Mouse (Mus musculus) mature B cell (primary cell): ENCODE results near the gene Lrrn4cl.
"Not testable (repeated sequence)": the region's sequence is repeated elsewhere in the genome, so short reads cannot be mapped to it uniquely, and the experiment has no call there.

Source experiments
- in situ Hi-C: fragments of 300-500 bp; cut with MboI; formaldehyde crosslinking; loops from 2 replicates; pipeline ENCODE4 v1.14.3; 2019

Gene Lrrn4cl

DNA sequence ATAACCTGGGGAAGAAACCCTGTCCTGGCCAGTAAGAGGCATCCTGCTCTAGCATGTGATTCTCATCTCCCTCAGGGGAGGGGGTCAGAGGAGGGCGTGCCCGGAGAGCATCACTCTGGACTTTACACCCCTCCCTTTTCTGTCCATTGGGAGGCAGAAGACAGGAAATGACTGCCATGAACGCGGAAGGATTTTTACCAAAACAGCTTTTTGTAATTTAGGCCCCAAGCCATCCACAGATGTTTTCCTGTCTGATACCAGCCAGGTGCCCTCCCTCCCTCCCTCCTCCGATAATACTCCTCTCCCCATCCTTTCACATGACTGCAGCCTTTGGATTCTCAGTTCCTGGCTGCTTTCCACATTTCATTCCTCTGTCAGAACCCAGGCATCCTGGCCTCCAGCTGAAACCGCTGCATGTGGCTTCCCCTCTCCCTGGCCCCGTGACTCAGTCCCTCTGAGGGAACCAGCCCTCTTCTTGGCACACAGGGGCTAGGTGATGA is at the start of gene Lrrn4cl:
Gene Lrrn4cl (plus strand): TSS at position 367 of the 500 bp plus-strand sequence.
- in situ Hi-C loops: loop anchor here (5.0 kb wide), 1 partner anchor 262 kb away; no protein-coding TSS in a partner anchor

DNA sequence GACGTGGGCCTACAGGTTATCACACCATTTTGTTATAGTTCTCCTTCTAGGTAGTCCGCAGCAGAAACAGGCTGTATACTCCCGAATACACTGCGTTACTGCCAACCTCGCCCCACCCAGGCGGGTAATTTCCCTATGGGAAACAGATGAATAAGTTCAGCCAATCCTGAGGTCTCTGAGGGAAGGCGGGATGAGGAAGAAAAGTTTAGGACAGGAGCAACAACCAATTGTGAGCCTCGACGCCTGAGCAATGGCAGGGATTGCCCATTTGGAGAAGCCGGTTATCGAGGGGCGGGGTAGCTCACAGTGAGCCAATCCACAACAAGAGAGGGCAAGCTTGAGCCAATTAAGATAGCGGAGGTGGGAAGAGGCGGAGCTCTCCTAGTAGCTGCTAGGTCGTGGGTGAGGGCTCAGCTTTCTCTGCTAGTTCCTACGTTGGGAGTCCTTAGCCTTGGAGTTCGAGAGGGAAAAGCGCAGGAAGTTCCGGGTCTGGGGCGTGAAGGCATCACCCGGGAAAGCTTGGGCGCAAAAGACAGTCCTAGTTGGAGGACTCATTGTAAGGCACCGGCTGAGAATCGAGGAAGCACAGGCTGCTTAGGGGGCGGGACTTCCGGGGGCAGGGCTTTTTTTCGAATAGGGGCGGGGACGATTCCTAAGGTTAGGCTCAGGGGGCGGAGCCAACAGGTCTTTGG is 48.3 kb upstream of the Lrrn4cl start, which contains the start of gene Zbtb3:
Gene Zbtb3 (plus strand): TSS at position 426 of the 692 bp plus-strand sequence.
- in situ Hi-C loops: no loop called here

DNA sequence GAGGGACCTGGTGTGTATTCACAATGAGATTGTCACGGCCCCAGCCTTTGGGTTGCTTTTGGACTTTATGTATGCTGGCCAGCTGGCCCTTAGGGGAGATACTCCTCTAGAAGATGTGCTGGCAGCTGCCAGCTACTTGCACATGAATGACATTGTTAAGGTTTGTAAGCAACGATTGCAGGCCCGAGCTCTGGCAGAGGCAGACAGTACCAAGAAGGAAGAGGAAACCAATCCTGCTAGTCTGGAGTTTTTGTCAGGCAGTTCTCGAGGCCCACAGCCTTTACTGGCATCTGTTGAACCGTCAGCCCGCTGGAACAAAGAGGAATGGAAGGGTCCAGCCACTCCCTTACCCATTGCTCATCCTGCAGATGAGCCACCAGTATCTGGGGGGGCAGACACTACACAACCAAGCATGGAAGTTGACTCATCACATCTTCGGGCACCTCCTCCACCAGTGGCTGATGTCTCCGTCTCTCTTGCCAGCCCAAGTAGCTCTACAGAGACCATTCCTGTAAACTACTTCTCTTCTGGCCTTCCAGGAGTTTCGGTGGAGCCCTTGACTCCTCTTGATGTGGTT is 47.3 kb upstream of the Lrrn4cl start:
- in situ Hi-C loops: no loop called here

DNA sequence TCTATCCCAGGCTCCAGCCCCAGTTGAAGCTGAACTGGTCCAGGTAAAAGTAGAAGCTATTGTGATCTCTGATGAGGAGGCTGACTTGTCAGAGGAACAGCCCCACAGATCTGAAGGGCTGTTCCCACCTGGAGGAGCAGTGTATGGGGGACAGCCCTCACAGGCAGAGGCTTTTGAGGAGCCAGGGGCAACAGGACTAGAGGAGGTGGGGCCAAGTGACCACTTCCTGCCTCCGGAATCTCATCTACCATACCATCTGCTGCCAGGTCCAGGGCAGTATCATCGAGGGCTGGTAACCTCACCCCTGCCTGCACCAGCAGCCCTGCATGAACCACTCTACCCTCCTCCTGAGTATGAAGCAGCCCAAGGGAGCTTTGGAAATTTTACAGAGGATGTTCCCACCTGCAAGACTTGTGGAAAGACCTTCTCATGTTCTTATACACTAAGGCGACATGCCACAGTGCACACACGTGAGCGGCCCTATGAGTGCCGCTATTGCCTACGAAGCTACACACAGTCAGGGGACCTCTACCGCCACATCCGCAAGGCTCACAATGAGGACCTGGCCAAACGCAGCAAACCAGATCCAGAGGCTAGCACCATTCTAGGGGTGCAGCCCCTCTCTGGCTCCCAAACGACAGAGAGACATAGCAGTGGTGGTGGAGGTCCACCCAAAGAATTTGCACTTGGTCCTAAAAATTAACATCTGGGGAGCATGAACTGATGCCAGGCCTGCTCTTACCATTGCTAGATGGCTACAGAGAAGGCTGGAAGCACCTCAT is 46.5 kb upstream of the Lrrn4cl start:
- in situ Hi-C loops: no loop called here

DNA sequence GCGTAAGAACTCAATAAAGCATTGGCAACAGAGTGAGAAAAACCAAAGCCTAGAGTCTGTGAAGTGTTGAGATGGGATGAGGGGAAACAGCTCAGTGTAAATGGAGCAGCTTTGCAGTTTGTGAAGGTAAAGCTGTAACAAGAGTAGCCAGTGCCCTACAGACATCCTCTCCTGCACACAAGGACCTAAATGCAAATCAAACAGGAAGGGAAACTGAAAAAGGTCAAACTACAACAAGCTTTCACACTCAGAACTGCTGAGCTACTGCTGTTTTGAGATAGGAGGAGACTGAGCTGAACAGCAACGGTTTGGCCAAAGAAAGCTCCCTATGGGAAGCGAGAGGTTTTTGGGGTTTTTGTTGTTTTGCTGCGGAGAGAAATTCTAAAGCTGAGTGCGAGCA is 43.8 kb upstream of the Lrrn4cl start:
- in situ Hi-C loops: no loop called here

DNA sequence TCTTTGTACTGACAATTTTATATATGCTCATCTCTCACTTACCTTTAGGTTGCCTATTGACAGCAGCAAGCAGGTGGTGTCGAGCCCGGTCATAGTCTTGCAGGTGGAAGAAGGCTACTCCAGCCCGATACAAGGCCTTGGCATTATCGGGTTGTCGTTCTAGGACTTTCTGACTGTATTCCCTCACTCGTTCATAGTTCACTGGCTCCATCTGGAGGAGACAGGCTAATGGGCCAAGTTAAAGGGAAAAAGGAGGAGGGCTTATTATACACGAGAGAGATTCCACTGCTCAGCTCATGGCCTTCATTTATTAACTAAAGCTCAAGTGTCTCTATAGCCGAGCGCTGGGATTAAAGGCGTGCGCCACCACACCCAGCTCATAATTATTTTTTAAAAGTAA is 34.8 kb upstream of the Lrrn4cl start:
- in situ Hi-C loops: no loop called here

DNA sequence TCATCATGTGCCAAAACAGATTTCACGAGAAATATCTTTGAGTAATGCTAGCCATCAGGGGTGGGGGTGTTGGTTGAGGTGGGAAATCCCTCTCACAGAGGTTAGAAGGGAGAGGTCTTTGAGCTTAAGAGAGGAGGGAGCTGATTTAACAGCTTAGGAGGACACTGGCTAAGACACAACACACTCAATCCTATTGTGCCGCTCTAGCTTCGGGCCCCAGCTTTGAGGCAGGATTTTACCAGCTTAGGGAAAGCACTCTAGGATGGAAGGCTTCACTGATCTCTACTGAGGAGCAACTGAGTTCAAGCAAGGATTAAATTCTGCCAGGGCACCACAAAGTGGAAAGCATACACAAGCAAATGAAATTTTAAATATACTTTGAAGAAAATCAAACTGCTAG is 33.6 kb upstream of the Lrrn4cl start:
- in situ Hi-C loops: no loop called here

DNA sequence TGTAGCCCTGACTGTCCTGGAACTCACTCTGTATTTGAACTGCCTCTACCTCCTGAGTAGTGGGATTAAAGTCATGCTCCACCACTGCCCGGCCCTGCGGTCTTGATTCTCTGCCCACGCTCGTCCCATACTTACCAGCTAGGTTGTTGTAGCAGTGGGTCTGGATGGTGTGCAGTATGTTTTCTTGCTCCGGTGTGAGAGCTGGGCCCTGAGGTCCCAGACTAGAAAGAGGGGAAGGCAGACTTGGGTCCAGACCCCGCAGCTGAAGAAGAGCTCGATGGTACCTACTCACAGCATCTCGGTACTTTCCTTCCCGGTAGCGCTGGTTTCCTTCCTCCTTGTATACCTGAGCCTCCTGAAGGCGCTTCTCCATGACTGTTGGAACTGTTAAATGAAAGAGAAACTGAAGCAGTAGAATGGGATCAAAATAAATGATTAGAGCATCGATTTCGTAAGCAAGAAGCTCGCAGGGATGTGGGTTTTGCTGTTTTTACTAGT is 32.2 kb upstream of the Lrrn4cl start:
- in situ Hi-C loops: no loop called here

DNA sequence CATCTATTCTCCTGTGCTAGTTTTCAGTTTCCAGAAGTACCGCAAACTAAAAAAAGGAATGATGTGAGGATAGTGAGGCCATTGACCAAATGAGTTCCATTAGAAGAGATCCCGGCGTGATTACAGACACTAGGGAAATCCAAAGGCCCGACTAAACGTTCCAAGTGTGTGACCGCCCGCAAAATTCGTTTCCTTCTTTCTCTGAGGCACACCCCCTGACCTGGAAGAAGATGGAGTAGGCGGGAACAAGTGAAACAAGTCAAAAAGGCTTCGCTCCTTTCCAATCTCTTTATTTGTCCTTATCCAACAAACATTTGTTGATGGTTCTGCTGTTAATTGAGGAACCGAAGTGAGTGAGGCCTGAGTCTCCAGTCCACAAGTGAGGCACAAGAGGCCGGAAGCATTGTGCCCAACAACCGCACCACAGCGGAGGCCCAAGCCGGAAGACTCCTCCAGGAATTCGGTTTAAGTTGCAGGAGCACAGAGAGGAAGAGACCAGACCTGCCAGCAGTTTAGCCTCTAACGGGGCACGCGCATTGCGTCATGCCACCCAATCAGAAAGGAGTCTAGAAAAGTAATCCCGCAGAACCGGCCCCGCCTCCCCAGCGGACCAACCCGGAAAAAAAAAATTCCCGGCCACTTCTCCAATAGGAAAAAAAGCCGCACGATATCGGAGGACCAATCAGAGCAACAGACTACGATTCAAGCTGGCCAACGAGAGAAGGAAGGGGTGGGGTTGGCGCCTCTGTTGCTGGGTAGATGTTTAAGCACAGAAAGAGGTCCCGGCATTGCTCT is 31.6 kb upstream of the Lrrn4cl start, which contains the start of gene Ttc9c:
Gene Ttc9c (minus strand): TSS at position 533 of the 795 bp plus-strand sequence.
- in situ Hi-C loops: no loop called here

DNA sequence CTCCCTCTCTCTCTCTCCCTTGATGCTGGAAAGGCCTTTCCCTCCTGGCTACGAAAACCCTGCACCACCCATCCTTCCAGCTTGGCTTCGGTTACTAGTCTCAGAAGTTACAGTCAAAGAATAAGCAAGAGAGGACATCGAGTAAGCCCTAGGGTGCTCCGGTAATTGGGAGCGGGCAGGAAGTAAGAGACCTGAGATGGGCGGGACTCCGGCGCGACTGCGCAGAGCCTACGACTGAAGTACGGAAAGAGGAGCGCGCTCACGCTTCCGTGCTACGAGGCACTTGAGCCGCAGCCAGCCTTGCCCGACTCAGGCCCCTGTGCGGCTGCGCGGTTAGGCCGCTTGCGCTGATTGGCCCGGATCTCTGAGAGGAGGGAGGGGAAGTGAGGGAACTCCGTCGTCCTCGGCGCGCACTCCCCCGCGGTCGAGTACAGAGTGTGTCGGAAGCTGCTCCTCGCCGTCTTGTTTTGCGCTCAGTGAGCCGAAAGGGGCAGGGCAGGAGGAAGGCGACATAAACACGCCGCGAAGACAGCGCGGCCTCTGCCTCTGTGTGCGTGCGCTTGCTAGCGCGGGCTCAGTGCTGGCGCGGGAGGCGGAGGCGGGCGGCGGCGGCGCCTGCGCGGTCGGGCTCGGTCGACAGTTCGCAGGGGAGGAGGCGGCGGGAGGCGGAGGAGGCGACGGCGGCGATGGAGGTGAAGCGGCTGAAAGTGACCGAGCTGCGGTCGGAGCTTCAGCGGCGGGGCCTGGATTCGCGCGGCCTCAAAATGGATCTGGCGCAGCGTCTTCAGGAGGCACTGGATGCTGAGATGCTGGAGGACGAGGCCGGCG is 30.8 kb upstream of the Lrrn4cl start, which contains the start of gene Hnrnpul2:
Gene Hnrnpul2 (plus strand): TSS at position 415 of the 828 bp plus-strand sequence.
- in situ Hi-C loops: no loop called here

DNA sequence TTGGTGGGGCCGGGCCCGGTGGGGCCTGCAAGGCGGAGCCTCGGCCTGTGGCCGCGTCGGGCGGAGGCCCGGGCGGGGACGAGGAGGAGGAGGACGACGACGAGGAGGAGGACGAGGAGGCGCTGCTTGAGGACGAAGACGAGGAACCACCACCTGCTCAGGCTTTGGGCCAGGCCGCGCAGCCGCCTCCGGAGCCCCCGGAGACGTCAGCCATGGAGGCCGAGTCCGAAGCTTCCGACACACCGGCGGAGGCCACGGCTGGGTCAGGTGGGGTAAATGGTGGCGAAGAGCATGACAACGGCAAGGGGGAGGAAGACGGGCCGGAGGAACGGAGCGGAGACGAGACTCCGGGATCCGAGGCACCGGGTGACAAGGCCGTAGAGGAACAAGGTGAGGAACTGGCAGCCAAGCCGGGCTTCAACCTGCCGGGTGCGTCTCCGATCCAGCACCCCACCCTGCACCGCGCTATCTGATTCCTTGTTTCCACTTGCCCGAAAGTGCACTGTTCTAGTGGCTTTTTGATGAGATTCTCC is 30.1 kb upstream of the Lrrn4cl start:
- in situ Hi-C loops: no loop called here

DNA sequence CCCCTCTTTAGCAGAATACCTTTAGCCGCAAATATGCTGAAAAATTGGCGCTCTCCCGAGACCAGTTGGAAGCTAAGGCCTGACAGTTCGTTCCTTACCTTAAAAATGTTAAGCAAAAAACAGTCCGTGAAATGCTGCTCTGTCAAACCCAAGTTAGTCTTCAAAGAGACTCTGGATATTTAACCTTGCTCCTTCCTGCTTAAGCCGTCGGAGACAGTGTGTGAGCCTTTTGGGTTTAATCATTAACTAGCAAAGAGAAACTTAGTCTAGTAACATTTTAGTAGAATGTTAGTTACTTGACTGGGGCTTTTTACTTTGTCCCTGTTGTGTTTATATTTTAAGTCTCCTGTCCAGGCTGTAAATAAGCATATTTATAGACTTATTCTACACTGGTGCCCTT is 29.4 kb upstream of the Lrrn4cl start:
- in situ Hi-C loops: no loop called here

DNA sequence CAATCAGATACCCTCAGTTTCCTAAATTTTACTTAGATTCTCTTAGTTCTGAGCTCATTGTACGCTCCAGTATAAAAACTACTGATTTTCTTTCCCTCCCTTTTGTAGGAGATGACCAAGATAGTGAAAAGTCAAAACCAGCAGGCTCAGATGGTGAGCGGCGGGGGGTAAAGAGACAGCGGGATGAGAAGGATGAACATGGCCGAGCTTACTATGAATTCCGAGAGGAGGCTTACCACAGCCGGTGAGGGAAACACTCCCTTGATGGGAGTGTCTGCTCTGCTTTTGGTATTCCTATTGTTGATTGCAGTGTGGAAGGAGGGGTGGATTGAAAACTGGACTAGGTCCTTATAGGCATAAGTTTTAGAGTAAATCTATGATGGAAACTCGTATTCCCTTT is 27.9 kb upstream of the Lrrn4cl start:
- in situ Hi-C loops: no loop called here

DNA sequence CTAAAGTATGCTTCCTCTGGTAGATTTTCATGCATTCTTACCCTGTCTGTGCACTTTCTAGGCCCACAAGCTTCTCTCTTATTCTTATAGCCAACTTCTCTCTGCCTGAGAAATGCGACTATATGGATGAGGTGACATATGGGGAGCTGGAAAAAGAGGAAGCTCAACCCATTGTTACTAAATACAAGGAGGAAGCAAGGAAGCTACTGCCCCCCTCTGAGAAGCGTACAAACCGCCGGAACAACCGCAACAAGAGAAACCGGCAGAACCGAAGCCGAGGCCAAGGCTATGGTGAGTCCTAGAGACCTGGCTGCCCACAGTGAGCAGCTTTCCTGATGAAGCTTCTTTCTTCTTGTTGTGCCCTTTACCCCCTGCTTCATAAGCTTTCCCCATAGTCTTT is 20.9 kb upstream of the Lrrn4cl start, which contains the start of gene AC129217.1:
Gene AC129217.1 (plus strand): TSS at position 114 of the 400 bp plus-strand sequence.
- in situ Hi-C loops: no loop called here

DNA sequence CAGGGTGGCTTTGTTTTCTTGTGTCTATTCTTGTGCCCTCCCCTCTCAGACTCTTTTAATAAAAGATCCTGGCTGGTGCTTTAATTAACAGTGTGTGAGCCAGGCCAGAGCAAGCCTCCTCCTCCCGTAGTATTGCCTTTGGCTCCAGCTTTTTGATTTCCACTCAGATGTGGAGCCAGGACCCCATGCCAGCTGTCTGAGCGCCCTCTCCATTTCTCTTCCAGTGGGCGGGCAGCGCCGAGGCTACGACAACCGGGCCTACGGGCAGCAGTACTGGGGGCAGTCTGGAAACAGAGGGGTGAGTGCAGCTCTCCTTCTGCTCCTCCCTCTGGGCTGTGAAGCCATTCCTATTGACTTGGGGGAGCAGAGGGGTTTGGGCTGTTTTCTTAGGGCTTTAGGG is 19.9 kb upstream of the Lrrn4cl start:
- in situ Hi-C loops: no loop called here

DNA sequence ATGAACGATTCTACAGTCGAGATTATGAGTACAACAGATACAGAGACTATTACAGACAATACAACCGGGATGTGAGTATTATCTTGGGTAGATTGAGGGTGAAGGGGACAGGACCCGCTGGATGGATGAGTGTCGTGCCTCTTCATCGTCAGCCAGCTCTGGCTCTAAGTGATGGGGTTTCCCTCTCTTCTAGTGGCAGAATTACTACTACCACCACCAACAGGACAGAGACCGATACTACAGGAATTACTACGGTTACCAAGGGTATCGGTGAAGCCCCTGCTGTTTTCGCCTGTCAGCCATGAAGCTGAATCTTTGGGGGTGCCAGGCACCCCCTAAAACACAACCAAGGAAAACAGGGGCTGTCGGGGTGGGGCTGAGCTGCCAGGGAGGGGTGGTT is 19.3 kb upstream of the Lrrn4cl start:
- in situ Hi-C loops: no loop called here

DNA sequence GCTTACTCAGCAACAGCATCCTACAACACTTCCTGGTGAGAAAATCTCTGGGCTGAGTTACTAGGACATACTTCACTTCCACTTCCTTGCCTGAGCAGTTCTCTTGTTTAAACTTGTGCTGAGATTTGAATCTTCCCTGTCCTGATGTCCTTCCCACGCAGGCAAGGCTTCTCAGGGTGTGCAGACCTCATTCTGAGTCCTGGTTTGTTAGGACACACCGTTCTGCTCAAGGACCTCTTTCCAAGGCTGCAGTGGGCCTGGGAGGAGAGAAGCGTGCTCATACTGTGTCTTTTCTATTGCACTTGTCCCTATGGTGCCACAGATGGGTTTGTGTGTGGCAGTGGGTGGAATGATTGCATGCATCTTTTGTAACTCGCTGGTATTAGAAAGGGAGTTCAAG is 17.6 kb upstream of the Lrrn4cl start:
- in situ Hi-C loops: no loop called here

DNA sequence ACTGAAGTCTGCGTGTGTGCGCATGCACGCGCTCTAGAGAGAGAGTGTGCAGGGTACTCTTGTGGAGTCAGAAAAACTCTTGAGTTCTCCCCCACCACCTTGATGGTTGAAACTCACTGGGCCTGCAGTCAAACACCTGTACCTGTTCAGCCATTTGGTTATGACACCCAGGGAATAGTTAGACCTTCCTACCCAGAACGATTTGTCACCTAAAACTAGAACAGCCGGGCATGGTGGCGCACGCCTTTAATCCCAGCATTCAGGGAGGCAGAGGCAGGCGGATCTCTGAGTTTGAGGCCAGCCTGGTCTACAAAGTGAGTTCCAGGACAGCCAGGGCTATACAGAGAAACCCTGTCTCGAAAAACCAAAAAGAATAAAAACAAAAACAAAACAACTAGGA is 14.2 kb upstream of the Lrrn4cl start:
- in situ Hi-C loops: not testable (repeated sequence)

DNA sequence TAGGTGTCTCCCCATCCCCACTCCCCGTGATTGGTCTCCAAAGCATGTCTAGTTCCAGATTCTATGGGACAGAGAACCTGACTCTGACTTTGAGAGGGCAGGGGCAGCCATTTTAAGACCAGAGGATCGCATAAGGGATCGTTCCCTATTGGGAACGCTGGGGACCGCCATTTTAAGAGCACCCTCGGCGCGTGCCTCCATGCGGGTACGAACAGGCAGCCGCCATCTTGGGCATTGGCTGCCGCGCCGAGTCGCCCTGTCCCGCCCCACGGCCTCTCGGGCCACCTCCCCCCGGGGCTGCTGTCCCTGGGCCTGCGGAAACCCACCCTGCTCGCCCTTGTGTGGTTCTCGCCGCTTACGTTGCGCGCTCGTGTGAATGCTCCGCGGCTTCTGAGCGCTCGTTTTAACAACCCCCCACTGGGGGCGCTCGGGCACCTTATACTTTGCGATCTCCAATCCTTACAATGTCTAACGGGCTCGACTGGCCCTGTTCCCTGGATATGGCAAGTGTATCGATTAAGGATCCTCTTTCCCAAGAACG is 13.2 kb upstream of the Lrrn4cl start, which contains the start of gene Bscl2:
Gene Bscl2 (plus strand): TSS at position 217 of the 541 bp plus-strand sequence.
- in situ Hi-C loops: no loop called here
